Mouse (Mus musculus): ENCODE data around the gene Prpf6.

- TF ChIP-seq EP300 (IDR thresholded peaks at IDR 0.05; ENCODE audit: low read depth) (no peak), CTCF (IDR thresholded peaks at IDR 0.05; ENCODE audit: low read depth) (no peak)
Measured at GRCm38 (mm10) chr2:181677096-181677754, 85.6 kb downstream of the Prpf6 start.
